Mouse (Mus musculus) right cerebral cortex, adult 2 months (tissue): ENCODE results near the gene Scrt2.

Experiments
- DNase-seq, 2 experiments: peaks; one replicate each; pipeline ENCODE4 v3.0.0; 2021 to 2022; ENCODE audit warnings: low spot score in 2 of 2

The Scrt2 gene

DNA sequence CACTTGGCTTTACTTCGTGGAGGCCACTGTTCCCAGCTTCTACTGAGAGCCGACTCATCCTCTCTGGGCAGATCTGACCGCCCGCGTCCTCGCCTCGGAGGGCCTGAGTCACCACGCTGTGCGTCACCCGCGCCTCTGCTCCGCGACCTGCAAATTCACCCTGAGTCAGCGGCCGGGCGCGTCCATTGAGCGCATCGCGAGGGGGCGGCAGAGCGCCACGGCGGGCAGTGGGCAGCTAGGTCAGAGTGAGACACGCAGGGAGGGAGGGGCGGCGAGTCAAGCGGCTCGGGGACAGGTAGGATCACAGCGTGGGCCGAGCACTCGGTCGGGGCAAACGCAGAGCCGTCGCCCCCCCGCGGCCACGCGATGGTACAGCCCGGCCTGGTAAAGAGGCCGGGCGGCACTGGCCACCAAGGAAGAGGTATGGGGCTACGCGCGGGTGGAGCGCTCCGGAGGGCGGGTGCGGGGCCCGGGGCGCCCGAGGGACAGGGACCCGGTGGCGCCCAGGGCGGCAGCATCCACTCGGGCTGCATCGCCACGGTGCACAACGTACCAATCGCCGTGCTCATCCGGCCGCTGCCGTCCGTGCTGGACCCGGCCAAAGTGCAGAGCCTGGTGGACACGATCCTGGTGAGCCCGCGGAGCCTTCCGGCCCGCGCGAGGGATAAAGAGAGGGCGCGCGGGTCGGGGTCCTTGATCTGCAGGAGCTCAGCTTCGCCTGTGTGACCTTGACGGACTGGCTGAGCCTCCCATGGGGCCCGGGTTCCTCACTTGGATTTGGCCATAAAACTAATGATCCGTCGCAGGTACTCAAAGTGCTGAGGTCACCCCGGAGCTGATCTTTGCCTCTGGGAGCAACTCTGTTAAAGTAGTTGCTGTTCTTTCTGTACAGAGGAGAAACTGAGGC, 24.2 kb downstream of the Scrt2 start, which contains the start of gene Srxn1:
Srxn1 (plus strand) TSS at position 199 of the 907 bp plus-strand sequence.
- DNase-seq, result peak; percentile 86 to 92

- DNase-seq, result no peak
Measured at GRCm38 (mm10) chr2:152106225-152106595, 24.9 kb downstream of the Scrt2 start.

GRCm38 (mm10) chr2:152106597-152106996, 25.3 kb downstream of the Scrt2 start:
- DNase-seq, result no peak

DNA sequence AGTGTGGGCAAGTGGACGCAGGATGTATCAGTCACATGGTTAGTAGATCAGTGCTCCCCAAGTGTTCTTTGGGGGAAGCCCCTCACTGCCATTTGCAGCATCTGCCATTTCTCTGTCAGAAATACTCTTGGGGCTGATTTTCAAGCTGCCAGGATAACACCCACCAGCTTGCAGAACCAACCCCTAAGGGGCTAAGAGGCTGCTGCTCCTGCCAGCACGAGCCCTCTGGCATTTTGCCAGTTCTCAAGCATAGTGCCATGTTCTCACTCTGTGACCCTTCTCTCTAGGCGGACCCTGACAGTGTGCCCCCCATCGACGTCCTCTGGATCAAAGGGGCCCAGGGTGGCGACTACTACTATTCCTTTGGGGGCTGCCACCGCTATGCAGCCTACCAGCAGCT, 27.4 kb downstream of the Scrt2 start:
- DNase-seq, result no peak

- no peak for DNase-seq
Measured at GRCm38 (mm10) chr2:152109386-152109785, 28.1 kb downstream of the Scrt2 start.

DNA sequence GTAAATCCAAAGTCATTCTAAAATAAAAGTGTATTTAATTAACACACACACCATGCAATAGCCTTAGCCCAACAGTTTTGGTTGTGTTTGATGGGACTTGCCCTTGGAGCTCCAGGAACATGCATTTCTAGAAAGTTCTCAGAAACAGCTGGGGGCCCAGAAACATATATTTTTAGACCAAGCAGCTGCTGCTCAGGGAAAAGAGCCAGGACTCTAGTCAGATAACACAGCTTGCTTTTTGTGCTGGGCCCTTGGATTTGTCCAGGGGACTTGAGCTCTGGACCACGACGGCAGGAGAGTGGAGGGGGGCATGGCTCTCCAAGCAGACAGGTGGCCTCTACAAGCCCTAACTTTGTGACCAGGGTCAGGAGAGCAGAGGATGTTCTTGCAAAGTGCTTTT, 30.0 kb downstream of the Scrt2 start:
- no peak for DNase-seq

GRCm38 (mm10) chr2:152111920-152112319, 30.6 kb downstream of the Scrt2 start:
- DNase-seq, result peak; percentile 96

DNA sequence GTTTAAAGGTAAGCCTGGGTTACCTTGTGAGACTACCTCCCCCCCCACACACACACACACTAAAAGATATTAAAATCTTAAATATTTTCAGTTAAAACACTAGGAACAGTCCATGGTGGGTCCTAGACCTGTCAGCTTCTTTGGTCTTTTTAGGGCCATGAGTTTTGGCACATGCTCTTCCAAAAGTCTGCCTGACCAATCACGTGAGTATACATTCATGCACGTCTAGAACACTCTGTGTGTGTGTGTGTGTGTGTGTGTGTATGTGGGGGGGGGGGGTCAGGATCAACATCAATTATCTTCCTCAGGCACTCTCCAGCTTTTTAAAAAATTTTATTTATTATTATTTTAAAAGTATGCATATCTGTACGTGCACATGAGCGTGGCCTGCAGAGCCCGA, 31.2 kb downstream of the Scrt2 start:
- DNase-seq, result no peak

DNA sequence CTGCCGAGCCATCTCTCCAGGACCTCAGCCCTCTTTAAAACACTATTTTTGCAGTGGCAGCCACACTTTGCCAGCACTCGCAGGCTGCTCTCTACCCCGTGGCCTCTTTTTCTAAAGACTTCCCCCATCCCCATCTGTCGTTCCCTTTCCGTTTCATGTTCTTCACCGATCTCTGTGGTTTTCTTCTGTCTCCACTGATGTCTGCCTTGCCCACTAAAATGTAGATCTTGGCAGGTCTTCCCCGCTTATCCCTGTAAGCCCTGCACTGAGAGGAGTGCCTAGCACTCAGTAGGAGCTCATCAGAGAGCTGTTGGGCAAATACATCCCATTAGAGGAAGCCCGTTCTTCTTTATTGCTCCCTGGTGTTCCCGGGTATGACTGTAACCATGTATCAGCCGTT, 31.6 kb downstream of the Scrt2 start:
- peak in 1 of 2 experiments; percentile 41 for DNase-seq

GRCm38 (mm10) chr2:152114057-152114975, 33.0 kb downstream of the Scrt2 start:
- DNase-seq, result no peak

DNA sequence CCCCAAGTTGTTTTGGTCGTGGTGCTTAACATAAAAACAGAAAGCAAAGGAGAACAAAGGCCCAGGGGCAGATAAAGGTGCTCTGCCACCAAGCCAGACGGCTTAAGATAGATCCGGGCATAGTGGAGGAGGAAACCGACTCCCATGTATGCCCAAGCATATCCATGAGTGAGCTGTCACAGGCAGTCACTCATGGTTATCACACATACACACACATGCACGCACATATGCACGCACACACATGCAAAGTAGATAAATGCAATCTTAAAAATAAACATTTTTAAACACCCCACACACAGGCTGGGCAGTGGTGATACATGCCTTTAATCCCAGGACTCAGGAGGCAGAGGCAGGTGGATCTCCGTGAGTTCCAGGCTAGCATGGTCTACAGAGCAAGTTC, 36.4 kb downstream of the Scrt2 start:
- DNase-seq, result no peak

DNA sequence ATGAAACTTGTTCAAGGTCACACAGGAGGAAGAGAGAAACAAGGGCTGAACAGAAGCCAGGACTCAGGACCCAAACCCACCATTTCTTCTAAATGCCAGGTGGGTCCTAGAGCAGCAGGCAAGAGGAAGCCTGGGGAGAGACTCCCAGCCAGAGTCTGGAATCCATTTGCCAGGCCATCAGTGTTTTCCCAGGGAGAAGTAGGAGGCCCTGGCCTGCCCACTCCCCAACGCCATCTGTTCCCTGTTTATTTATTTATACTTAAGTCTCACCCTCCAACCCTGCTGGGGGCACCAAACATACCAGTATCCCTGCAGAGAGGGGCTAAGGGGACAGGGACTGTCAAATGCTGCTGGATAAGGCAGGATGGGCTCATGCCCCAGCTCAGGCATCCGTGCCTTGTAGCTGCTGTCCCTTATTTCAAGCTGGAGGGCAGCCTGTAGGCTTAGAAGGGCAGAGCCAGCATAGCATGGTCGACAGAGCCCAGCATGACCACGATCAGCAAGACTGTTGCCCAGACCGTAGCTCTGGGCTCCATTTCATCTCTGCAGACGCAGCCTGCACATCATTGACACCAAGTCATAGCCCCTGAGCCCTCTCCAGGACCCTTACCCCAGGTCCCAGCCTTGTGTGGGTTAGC, 38.0 kb downstream of the Scrt2 start:
- DNase-seq, result no peak

GRCm38 (mm10) chr2:152122896-152123295, 41.6 kb downstream of the Scrt2 start:
- peak in 1 of 2 experiments; percentile 35 for DNase-seq

GRCm38 (mm10) chr2:152128597-152128996, 47.3 kb downstream of the Scrt2 start:
- no peak for DNase-seq

- DNase-seq, result peak; percentile 57 to 61
Measured at GRCm38 (mm10) chr2:152129778-152130177, 48.4 kb downstream of the Scrt2 start.

- no peak for DNase-seq
Measured at GRCm38 (mm10) chr2:152132016-152132415, 50.7 kb downstream of the Scrt2 start.

- no peak for DNase-seq
Measured at GRCm38 (mm10) chr2:152132691-152133090, 51.4 kb downstream of the Scrt2 start.

DNA sequence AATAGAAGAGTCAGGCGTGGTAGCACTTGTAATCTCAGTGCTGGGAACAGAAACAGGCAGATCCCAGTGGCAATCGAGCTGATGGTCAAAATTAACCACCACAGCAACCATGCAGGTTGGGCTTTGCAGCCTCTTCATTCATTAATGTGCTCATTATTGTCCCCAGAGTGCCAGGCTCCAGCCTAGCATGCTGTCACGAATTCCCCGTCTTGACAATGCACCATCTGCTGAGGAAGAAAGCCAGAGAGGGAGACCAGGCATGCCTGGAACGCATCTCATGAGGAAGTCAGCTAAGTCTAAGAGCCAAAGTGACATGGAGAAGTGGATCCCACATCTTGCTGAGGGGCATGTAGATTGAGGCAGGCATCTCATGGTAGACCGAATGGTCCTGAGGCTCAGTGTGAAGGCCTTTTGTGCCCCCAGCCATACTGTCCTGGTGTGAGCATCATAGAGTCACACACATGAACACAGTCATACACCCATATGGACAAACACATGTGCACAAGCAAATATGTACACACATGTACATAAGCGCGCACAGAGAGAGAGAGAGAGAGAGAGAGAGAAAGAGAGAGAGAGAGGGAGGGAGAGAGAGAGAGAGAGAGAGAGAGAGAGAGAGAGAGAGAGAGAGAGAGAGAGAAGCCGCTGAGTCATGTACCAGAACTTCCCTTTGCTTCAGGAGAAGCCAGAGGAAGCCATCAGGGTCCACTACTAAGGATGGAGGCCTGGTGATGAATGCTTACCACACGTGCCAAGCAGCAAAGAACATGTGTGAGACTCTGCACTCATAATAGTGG, 58.1 kb downstream of the Scrt2 start:
- peak in 1 of 2 experiments; percentile 33 for DNase-seq

DNA sequence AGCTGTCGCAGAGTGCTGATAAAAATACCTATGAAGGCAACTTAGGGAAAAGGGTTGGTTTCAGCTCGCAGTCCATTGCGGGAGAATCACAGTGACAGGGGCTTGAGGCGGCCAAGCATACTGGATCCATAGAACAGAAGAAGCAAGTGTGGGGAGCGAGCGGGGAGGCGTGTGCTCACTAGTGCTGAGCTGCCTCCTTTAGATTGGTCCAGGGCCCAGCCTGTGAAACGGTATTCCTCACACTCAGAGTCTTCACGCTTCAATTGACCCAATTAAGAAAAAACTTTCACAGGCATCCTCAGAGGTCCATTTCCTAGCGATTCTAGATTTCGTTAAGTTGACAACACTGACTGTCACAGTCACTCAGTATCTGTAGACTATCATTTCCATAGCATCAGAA, 59.6 kb downstream of the Scrt2 start:
- DNase-seq, result no peak

- no peak for DNase-seq
Measured at GRCm38 (mm10) chr2:152141491-152141890, 60.2 kb downstream of the Scrt2 start.

DNA sequence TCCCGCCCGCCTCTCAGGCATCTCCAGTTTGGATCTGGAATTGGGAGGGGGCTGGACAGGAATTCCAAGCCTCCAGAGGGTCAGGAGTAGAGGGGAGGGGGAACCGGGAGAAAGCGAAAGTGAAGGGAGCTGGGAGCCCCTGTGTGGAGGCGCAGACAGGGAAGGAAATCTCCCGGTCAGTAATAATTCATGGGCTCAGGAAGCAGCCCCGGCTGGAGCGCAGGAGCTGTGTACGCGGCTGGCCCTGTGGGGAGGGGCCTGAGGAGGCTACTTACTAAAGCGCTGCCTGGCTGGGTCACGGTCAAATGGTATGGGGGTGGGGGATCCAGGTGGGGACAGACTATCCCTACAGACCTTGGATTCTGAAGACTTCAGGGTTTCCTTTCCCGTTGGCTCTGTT, 60.7 kb downstream of the Scrt2 start:
- no peak for DNase-seq
